Mouse (Mus musculus): Measurements from ENCODE around the gene Ppm1g. TPM values are rescaled to one million over a fixed set of nuclear protein-coding genes. Genes with fewer than 3 reads are reported as not detected.

Ppm1g gene
- polyA plus RNA-seq, 1 experiment: 159 TPM

DNA sequence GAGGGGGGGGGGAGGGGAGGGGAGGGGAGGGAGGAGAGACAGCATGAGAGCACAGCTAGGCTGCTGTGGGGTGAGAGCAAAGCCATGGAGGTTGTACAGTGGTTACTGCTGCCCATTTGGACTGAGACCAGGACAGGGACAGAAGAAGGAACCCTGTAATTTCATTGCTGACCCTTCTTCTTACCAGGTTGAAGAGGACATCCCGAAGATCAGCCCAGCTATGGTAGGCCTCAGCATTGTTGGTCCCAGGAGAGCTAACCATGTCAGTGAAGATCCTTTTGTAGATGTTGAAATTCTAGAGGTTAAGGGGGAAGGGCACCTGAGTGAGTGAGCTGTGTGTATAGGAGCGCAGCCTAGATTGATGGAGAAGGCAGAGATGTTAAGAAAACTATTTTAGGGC, 34.9 kb upstream of the Ppm1g start:
- Histone ChIP-seq H3K36me3 (ENCODE audit: control insufficient read depth, insufficient read depth) (peaks cover 20% of the 10 kb centered on the region), H3K27me3 (ENCODE audit: control insufficient read depth, insufficient read depth, insufficient read length) (no peaks in the 10 kb centered on the region), H3K79me2 (ENCODE audit: control insufficient read depth, insufficient read depth) (no peaks in the 10 kb centered on the region), H3K79me3 (ENCODE audit: low read depth) (no peaks in the 10 kb centered on the region), H3K4me3 (ENCODE audit: insufficient read depth, poor library complexity, severe bottlenecking) (no peak overlapping the region), H3ac (ENCODE audit: control insufficient read depth, insufficient read length, low read depth) (no peak overlapping the region)
- TF ChIP-seq MAX (IDR thresholded peaks at IDR 0.05) (no peak), MYOD1 (IDR thresholded peaks at IDR 0.05; ENCODE audit: control insufficient read depth, insufficient read length, low read depth) (no peak), CEBPB (IDR thresholded peaks at IDR 0.05; ENCODE audit: low read depth) (no peak), FOSL1 (IDR thresholded peaks at IDR 0.05; ENCODE audit: insufficient read depth, low read length, poor library complexity, severe bottlenecking) (no peak), USF1 (IDR thresholded peaks at IDR 0.05; ENCODE audit: low read depth) (no peak), MYOG (IDR thresholded peaks at IDR 0.05; ENCODE audit: control insufficient read depth, extremely low read depth, insufficient read length) (no peak), CTCF (IDR thresholded peaks at IDR 0.05; ENCODE audit: control insufficient read depth, insufficient read depth, insufficient read length) (no peak)

DNA sequence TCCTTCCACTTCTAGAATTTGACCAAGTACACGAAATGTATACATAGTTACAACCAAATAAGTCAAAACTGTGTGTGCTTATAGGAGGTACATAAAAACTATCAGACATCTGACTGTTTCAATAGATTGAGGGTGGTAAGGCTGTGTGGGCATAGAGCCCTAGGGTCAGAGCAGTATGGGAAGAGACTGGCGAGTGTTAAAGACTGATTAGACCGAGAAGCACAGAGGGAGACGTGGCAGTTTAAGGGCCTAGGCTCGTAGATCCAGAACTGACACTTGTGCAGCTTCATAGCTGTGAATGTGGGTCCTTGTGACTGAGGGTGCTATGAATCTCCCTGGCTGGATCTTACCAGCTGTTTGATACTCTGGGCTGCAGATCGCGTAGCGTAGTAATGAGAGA, 34.4 kb upstream of the Ppm1g start:
- H3K36me3 ChIP-seq (ENCODE audit: control insufficient read depth, insufficient read depth): peaks cover 25% of the 10 kb centered on the region

DNA sequence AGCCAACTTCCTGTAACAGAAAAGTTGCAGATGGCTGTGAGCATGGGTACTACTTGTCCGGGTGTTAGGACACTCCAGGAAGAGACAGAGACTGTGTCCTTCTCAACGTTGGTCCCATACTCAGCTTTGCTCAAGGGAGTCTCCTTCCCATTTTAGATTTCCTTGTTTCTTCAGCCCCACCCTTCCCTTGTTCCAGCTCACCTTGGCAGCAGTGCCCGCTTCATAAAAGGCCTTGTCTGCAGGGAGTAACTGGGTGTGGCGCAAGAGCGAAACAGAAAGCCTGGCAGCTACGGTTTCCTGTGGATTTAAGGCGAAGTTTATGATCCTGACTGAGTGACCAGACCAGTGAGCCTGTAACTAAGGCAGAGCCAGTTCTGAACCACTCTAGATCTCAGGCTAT, 34.0 kb upstream of the Ppm1g start:
- Histone ChIP-seq H3K27me3 (ENCODE audit: control insufficient read depth, insufficient read depth, insufficient read length) (no peaks in the 10 kb centered on the region), H3K79me2 (ENCODE audit: control insufficient read depth, insufficient read depth) (no peaks in the 10 kb centered on the region), H3K4me3 (ENCODE audit: insufficient read depth, poor library complexity, severe bottlenecking) (no peak overlapping the region), H3K79me3 (ENCODE audit: low read depth) (no peaks in the 10 kb centered on the region), H3ac (ENCODE audit: control insufficient read depth, insufficient read length, low read depth) (no peak overlapping the region), H3K36me3 (ENCODE audit: control insufficient read depth, insufficient read depth) (peaks cover 29% of the 10 kb centered on the region)
- TF ChIP-seq FOSL1 (IDR thresholded peaks at IDR 0.05; ENCODE audit: insufficient read depth, low read length, poor library complexity, severe bottlenecking): no peak
- no peak for TF ChIP-seq MAX (IDR thresholded peaks at IDR 0.05)
- no peak for TF ChIP-seq CEBPB (IDR thresholded peaks at IDR 0.05; ENCODE audit: low read depth)
- TF ChIP-seq MYOD1 (IDR thresholded peaks at IDR 0.05; ENCODE audit: control insufficient read depth, insufficient read length, low read depth): no peak

More for the DNA sequence above, 34.4 kb upstream of the Ppm1g start:
- no peaks in the 10 kb centered on the region for H3K27me3 ChIP-seq (ENCODE audit: control insufficient read depth, insufficient read depth, insufficient read length)
- H3K4me3 ChIP-seq (ENCODE audit: insufficient read depth, poor library complexity, severe bottlenecking): no peak overlapping the region
- no peaks in the 10 kb centered on the region for H3K79me2 ChIP-seq (ENCODE audit: control insufficient read depth, insufficient read depth)
- H3K79me3 ChIP-seq (ENCODE audit: low read depth): no peaks in the 10 kb centered on the region
- H3ac ChIP-seq (ENCODE audit: control insufficient read depth, insufficient read length, low read depth): no peak overlapping the region
- TF ChIP-seq MAX (IDR thresholded peaks at IDR 0.05): no peak

DNA sequence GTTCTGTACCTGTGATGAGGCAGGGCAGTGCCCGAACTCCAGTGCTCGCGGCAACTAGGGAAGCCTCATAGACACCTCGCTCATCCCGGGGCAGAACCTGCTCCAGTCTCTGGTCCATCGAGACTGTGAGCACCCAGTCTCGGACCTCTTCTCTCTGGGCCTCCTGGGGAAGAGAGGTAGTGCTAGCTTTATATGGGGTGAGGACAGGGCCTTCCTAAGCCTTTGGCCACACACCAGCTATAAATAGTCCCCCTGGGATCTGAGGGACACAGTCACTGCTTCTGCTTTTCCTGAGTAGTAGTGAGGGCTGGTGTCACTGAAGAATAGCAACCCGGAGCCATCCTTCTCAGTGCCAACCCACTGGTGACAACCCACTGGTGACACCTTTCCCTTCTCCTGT, 33.3 kb upstream of the Ppm1g start:
- Histone ChIP-seq H3K36me3 (ENCODE audit: control insufficient read depth, insufficient read depth) (peaks cover 36% of the 10 kb centered on the region), H3ac (ENCODE audit: control insufficient read depth, insufficient read length, low read depth) (no peak overlapping the region), H3K79me2 (ENCODE audit: control insufficient read depth, insufficient read depth) (no peaks in the 10 kb centered on the region), H3K4me3 (ENCODE audit: insufficient read depth, poor library complexity, severe bottlenecking) (no peak overlapping the region), H3K79me3 (ENCODE audit: low read depth) (no peaks in the 10 kb centered on the region), H3K27me3 (ENCODE audit: control insufficient read depth, insufficient read depth, insufficient read length) (no peaks in the 10 kb centered on the region)
- TF ChIP-seq MAX (IDR thresholded peaks at IDR 0.05): no peak

DNA sequence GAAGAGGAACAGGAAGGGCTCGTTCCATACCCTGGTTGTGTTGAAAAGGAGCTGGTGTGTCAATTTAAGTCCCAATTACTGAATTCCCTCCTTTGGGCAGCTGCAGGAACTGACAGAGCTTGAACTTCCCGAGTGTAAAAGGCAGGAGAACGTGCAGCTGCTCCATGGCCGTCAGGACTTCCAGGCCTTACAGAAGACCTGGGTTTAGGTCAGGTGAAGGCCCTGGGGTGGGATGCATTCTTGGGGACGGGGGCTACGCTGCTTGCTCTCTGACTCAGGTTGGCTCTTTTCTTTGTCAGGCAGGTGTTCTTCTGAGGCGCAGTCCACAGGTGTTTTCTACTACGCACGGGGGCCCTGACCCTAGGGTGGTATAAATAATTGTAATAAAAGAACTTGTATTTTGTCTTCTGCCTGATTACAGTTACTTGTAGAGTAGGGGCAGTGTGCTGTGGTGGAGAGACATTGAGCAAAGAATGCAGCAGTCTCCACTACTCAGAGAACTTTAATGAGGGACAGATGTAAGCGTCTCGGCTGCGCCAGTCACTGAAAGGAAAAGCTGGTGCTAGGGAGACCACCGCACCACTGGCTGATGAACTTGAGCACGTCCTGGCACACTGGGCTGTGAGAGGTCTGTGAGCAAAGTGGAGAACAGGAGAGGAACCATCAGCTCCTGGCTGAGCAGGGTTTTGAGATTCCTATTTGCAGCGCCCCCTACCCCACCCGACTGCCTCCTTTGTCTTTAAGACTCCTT, 32.5 kb upstream of the Ppm1g start:
- H3ac ChIP-seq (ENCODE audit: control insufficient read depth, insufficient read length, low read depth): no peak overlapping the region
- TF ChIP-seq CTCF (IDR thresholded peaks at IDR 0.05; ENCODE audit: control insufficient read depth, insufficient read depth, insufficient read length) (no peak), USF1 (IDR thresholded peaks at IDR 0.05; ENCODE audit: low read depth) (no peak), MYOG (IDR thresholded peaks at IDR 0.05; ENCODE audit: control insufficient read depth, extremely low read depth, insufficient read length) (no peak), CEBPB (IDR thresholded peaks at IDR 0.05; ENCODE audit: low read depth) (no peak), FOSL1 (IDR thresholded peaks at IDR 0.05; ENCODE audit: insufficient read depth, low read length, poor library complexity, severe bottlenecking) (no peak), MYOD1 (IDR thresholded peaks at IDR 0.05; ENCODE audit: control insufficient read depth, insufficient read length, low read depth) (no peak), MAX (IDR thresholded peaks at IDR 0.05) (no peak)
- H3K79me3 ChIP-seq (ENCODE audit: low read depth): no peaks in the 10 kb centered on the region
- no peaks in the 10 kb centered on the region for H3K27me3 ChIP-seq (ENCODE audit: control insufficient read depth, insufficient read depth, insufficient read length)
- H3K79me2 ChIP-seq (ENCODE audit: control insufficient read depth, insufficient read depth): no peaks in the 10 kb centered on the region
- H3K36me3 ChIP-seq (ENCODE audit: control insufficient read depth, insufficient read depth): peaks cover 44% of the 10 kb centered on the region
- H3K4me3 ChIP-seq (ENCODE audit: insufficient read depth, poor library complexity, severe bottlenecking): no peak overlapping the region

DNA sequence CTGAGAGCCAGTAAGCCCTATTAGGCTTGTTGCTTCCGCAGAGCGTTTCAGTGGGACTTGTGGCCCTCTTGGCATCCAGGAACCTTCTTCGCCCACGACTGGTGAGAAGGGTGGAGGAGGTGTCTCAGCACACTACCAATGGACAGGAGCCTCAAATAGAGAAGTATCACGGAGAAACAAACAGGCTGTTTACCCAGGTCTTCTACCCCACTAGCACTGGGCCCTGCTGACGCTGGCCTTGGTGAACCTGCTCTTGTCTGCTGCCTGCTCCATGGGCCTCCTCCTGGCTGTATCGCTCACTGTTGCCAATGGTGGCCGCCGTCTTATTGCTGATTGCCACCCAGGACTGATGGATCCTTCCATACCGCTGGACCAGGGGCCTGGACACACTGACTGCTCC, 31.7 kb upstream of the Ppm1g start:
- Histone ChIP-seq H3ac (ENCODE audit: control insufficient read depth, insufficient read length, low read depth) (no peak overlapping the region), H3K79me3 (ENCODE audit: low read depth) (no peaks in the 10 kb centered on the region), H3K27me3 (ENCODE audit: control insufficient read depth, insufficient read depth, insufficient read length) (no peaks in the 10 kb centered on the region), H3K79me2 (ENCODE audit: control insufficient read depth, insufficient read depth) (no peaks in the 10 kb centered on the region), H3K36me3 (ENCODE audit: control insufficient read depth, insufficient read depth) (peaks cover 51% of the 10 kb centered on the region), H3K4me3 (ENCODE audit: insufficient read depth, poor library complexity, severe bottlenecking) (no peak overlapping the region)
- TF ChIP-seq CTCF (IDR thresholded peaks at IDR 0.05; ENCODE audit: control insufficient read depth, insufficient read depth, insufficient read length) (no peak), MYOG (IDR thresholded peaks at IDR 0.05; ENCODE audit: control insufficient read depth, extremely low read depth, insufficient read length) (no peak)
